Mouse (Mus musculus) neural tube, embryonic 13.5 days (tissue): ENCODE measurements around the gene Zfp36l1. TPM values are rescaled to one million over a fixed set of nuclear protein-coding genes. Genes with fewer than 3 reads are reported as not detected.

Experiments
- ATAC-seq: fragments of 200-750 bp; cut with Nextera tagmentation; 2 replicates; pipeline ENCODE4 v1.8.0; 2017; ENCODE audit warnings: low read depth, mild to moderate bottlenecking, moderate TSS enrichment, moderate library complexity
- H3K27ac ChIP-seq: fragments of 300-500 bp; sonication (generic); replicated peaks from 2 replicates; pipeline ENCODE4 v1.5.1; 2015; ENCODE audit warnings: moderate library complexity, mild to moderate bottlenecking, inconsistent platforms
- H3K27me3 ChIP-seq: fragments of 300-500 bp; sonication (generic); 2 replicates; pipeline ENCODE4 v1.6.1; 2015; ENCODE audit warnings: mild to moderate bottlenecking, inconsistent platforms
- H3K36me3 ChIP-seq: fragments of 300-500 bp; sonication (generic); 2 replicates; pipeline ENCODE4 v1.6.1; 2015; ENCODE audit warnings: mild to moderate bottlenecking, inconsistent platforms
- H3K4me1 ChIP-seq: fragments of 300-500 bp; sonication (generic); replicated peaks from 2 replicates; pipeline ENCODE4 v1.6.1; 2015; ENCODE audit warnings: inconsistent platforms
- H3K4me2 ChIP-seq: fragments of 300-500 bp; sonication (generic); 2 replicates; pipeline ENCODE4 v1.6.1; 2015; ENCODE audit warnings: inconsistent platforms, mild to moderate bottlenecking, moderate library complexity
- H3K4me3 ChIP-seq: fragments of 300-500 bp; sonication (generic); 2 replicates; pipeline ENCODE4 v1.5.1; 2015; ENCODE audit warnings: mild to moderate bottlenecking, inconsistent platforms
- H3K9ac ChIP-seq: fragments of 300-500 bp; sonication (generic); 2 replicates; pipeline ENCODE4 v1.6.1; 2015; ENCODE audit warnings: moderate library complexity, mild to moderate bottlenecking, inconsistent platforms
- H3K9me3 ChIP-seq: fragments of 300-500 bp; sonication (generic); 2 replicates; pipeline ENCODE4 v1.6.1; 2016; ENCODE audit warnings: inconsistent platforms
- WGBS: fragments of 180-500 bp; shearing (Covaris S2); methylation state at CpG from one replicate; pipeline ENCODE4 v1.1.7; 2015; 5-methylcytosine and 5-hydroxymethylcytosine counted together
- polyA plus RNA-seq: library from polyadenylated mRNA; unstranded; fragments of >200 nt; fragmentation: Nextera tagmentation; extraction: Ambion mirVana; gene quantifications from 2 replicates; pipeline ENCODE4 v1.2.1, GENCODE M21; 2015

Zfp36l1 gene
- 49.6 and 57.4 TPM in 2 replicates for polyA plus RNA-seq

DNA sequence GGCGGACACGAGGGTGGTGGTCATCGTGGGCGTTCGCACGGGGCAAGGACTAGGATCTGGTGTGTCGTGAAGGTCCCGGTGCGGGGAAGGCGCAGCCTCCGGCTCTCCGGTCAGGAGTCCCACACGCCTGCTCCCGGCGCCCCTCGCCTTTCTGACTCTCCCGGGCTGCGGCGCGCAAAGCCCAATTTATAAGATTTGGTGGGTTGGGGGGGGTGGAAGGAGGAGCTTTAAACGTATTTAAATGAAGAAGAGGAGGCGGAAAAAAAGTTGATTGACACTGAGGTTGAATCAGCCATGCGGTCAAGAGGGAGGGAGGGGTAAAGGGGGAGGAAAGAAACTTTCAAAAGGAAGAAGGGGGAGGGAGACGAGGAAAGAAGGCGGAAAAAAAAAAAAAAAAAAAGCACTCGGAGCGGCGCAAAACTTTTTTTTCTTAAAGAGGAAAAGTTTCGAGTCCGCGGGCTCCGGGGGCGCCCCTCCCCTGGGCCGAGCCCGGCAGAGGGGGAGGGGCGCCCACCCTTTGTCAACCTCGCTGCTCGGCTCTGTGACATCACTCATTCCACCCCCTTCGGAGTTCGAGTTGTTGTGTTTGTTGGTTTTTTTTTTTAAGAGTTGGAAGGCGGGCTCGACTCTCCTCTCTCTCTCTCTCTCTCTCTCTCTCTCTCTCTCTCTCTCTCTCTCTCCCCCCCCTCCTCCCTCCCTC is at the start of gene Zfp36l1:
TSS of gene Zfp36l1 (minus strand) at position 162 of the 700 bp plus-strand sequence.
- peak within 1 kb of the TSS; percentile 94 for H3K27ac ChIP-seq
- ATAC-seq: peak; percentile 9; the same call in 1 of the 2 replicates
- H3K9ac ChIP-seq: peak within 1 kb of the TSS; percentile 88
- H3K27me3 ChIP-seq: peaks cover 40% of the 10 kb centered on the region
- H3K36me3 ChIP-seq: no peaks in the 10 kb centered on the region
- peak within 1 kb of the TSS; percentile 70 for H3K4me3 ChIP-seq
- H3K4me1 ChIP-seq: peaks cover 61% of the 10 kb centered on the region
- 2% methylated on average over 40 of the region's 42 CpGs for WGBS
- peak within 1 kb of the TSS; percentile 93 for H3K4me2 ChIP-seq
- H3K9me3 ChIP-seq: no peaks in the 10 kb centered on the region

DNA sequence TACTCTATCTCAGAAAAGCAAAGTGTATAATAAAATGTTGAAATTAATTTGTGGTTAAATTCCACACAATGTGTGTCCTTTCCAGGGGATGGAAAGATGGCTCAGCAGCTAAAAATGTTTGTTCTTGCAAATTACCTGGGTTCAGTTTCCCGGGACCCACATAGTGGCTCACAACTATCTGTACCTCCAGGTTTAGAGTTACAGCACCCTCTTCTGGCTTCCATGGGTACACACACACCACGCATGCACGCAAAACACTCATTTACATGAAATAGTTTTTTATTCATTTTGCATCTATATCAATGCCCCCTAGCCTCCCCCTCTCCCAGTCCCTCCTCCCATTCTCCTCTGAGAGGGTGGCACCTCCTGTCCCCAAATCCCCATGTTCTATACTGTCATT is 49.6 kb upstream of the Zfp36l1 start:
- no peaks in the 10 kb centered on the region for H3K9me3 ChIP-seq
- H3K4me3 ChIP-seq: no peak overlapping the region
- H3K9ac ChIP-seq: no peak overlapping the region
- H3K4me1 ChIP-seq: peaks cover 13% of the 10 kb centered on the region
- 78% methylated on average over 3 of the region's 3 CpGs for WGBS
- H3K4me2 ChIP-seq: no peak overlapping the region
- no peak for ATAC-seq
- H3K27me3 ChIP-seq: no peaks in the 10 kb centered on the region
- no peaks in the 10 kb centered on the region for H3K36me3 ChIP-seq
- no peak overlapping the region for H3K27ac ChIP-seq

- no peak for ATAC-seq
- WGBS: 12% methylated on average over 5 of the region's 5 CpGs
- no peaks in the 10 kb centered on the region for H3K27me3 ChIP-seq
- no peak overlapping the region for H3K4me3 ChIP-seq
- H3K4me1 ChIP-seq: no peaks in the 10 kb centered on the region
- H3K4me2 ChIP-seq: no peak overlapping the region
- no peaks in the 10 kb centered on the region for H3K9me3 ChIP-seq
- no peaks in the 10 kb centered on the region for H3K36me3 ChIP-seq
- H3K27ac ChIP-seq: no peak overlapping the region
- no peak overlapping the region for H3K9ac ChIP-seq
Measured at GRCm38 (mm10) chr12:80157675-80158074, 44.9 kb upstream of the Zfp36l1 start.

GRCm38 (mm10) chr12:80153687-80154326 is 41.0 kb upstream of the Zfp36l1 start:
- H3K9me3 ChIP-seq: 0 out of 2 replicates have a peak, but pooled peaks cover 6% of the 10 kb centered on the region
- H3K27me3 ChIP-seq: no peaks in the 10 kb centered on the region
- H3K4me3 ChIP-seq: no peak overlapping the region
- ATAC-seq: no peak
- WGBS: 45% methylated on average over 10 of the region's 10 CpGs
- no peak overlapping the region for H3K9ac ChIP-seq
- no peak overlapping the region for H3K4me2 ChIP-seq
- no peak overlapping the region for H3K27ac ChIP-seq
- no peaks in the 10 kb centered on the region for H3K36me3 ChIP-seq
- no peaks in the 10 kb centered on the region for H3K4me1 ChIP-seq

- no peak for ATAC-seq
- no peaks in the 10 kb centered on the region for H3K4me1 ChIP-seq
- H3K9ac ChIP-seq: no peak overlapping the region
- 79% methylated on average over 6 of the region's 6 CpGs for WGBS
- no peaks in the 10 kb centered on the region for H3K27me3 ChIP-seq
- no peak overlapping the region for H3K4me2 ChIP-seq
- H3K4me3 ChIP-seq: no peak overlapping the region
- 0 out of 2 replicates have a peak, but pooled peaks cover 6% of the 10 kb centered on the region for H3K9me3 ChIP-seq
- H3K27ac ChIP-seq: no peak overlapping the region
- H3K36me3 ChIP-seq: no peaks in the 10 kb centered on the region
Measured at GRCm38 (mm10) chr12:80153078-80153477, 40.3 kb upstream of the Zfp36l1 start.

- Histone ChIP-seq H3K4me3 (no peak overlapping the region), H3K9ac (no peak overlapping the region), H3K36me3 (no peaks in the 10 kb centered on the region), H3K4me1 (peaks cover 3% of the 10 kb centered on the region; the same call in 1 of the 2 replicates), H3K9me3 (0 out of 2 replicates have a peak, but pooled peaks cover 6% of the 10 kb centered on the region), H3K27me3 (no peaks in the 10 kb centered on the region), H3K27ac (no peak overlapping the region), H3K4me2 (no peak overlapping the region)
- 94% methylated on average over 6 of the region's 6 CpGs for WGBS
- no peak for ATAC-seq
Measured at GRCm38 (mm10) chr12:80151821-80152220, 39.0 kb upstream of the Zfp36l1 start.

DNA sequence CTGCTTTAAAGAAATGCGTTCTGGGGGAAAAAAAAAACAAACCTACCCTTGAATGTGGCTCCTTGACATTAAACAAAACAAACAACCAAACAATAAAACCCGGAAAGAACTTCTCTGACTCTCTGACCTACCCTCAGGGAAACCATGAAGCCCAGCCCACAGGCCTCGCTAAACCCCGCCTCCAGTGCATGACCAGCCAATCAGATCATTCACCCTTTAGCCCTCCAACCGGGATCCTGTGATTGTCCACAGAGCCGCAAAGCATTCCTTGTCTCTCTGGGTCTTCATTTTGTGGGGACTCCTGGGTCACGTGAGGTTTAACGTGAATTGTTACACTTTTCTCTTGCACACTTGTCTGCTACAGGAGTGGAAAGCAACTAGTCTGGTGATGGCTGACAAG is 37.8 kb upstream of the Zfp36l1 start:
- H3K27ac ChIP-seq: no peak overlapping the region
- no peak for ATAC-seq
- H3K4me1 ChIP-seq: peaks cover 12% of the 10 kb centered on the region
- 24% methylated on average over 8 of the region's 8 CpGs for WGBS
- H3K27me3 ChIP-seq: no peaks in the 10 kb centered on the region
- H3K9ac ChIP-seq: no peak overlapping the region
- H3K9me3 ChIP-seq: 0 out of 2 replicates have a peak, but pooled peaks cover 6% of the 10 kb centered on the region
- no peak overlapping the region for H3K4me3 ChIP-seq
- no peak overlapping the region for H3K4me2 ChIP-seq
- H3K36me3 ChIP-seq: no peaks in the 10 kb centered on the region

- Histone ChIP-seq H3K4me2 (no peak overlapping the region), H3K27ac (no peak overlapping the region), H3K9me3 (0 out of 2 replicates have a peak, but pooled peaks cover 6% of the 10 kb centered on the region), H3K27me3 (no peaks in the 10 kb centered on the region), H3K36me3 (no peaks in the 10 kb centered on the region), H3K4me1 (peaks cover 12% of the 10 kb centered on the region), H3K9ac (no peak overlapping the region), H3K4me3 (no peak overlapping the region)
- 88% methylated on average over 11 of the region's 11 CpGs for WGBS
- ATAC-seq: 0 out of 2 replicates have a peak, but pooled peaks have one; percentile 20
Measured at GRCm38 (mm10) chr12:80147563-80148214, 34.9 kb upstream of the Zfp36l1 start.

DNA sequence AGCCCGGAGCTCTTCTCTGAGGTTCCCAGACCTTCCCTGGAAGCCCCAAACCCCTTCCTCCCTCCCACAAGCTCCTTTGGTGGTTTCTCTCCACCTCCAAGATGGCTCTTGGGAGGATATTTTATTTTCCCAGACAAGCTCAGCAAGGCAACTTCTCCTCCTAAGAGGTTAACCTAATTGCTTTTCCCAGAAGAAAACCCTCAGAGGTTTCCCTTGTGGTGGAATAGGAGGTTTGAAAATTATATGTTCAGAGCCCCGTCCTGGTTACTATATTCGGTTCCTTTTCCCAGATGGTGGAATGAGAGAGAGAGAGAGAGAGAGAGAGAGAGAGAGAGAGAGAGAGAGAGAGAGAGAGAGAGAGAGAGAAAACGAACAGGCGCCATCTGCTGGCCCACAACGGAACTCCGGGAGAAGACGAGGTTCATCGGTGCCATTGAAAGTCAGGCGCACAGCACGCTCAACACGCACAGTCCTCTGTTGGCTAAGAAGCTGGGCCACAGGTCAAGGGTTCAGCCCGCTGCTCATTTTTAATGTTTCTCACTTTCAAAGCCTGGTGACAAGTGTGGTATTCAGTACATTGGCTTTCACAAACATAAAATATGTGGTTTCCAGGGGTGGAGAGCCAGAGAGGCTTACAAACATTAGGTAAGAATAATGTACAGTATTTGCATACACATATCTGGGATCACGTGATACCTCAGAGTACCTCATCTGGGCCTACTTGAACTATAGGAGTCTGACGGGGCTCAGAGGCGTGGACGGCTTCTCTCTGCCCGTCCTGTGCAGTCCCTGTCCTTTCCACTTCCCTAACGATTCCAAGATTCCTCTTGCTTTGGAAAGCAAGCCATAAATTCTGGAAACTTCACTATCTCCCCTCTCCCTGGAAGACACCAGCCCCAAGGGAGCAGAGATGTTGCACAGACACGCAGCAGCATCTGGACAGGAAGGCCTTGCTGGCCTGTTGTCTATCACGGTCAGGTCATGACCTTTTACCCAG is 33.7 kb upstream of the Zfp36l1 start:
- H3K27ac ChIP-seq: no peak overlapping the region
- no peaks in the 10 kb centered on the region for H3K36me3 ChIP-seq
- no peak overlapping the region for H3K4me2 ChIP-seq
- no peak overlapping the region for H3K4me3 ChIP-seq
- 31% methylated on average over 21 of the region's 21 CpGs for WGBS
- no peak overlapping the region for H3K9ac ChIP-seq
- ATAC-seq: 0 out of 2 replicates have a peak, but pooled peaks have one; percentile 36
- peaks cover 12% of the 10 kb centered on the region for H3K4me1 ChIP-seq
- no peaks in the 10 kb centered on the region for H3K9me3 ChIP-seq
- no peaks in the 10 kb centered on the region for H3K27me3 ChIP-seq

DNA sequence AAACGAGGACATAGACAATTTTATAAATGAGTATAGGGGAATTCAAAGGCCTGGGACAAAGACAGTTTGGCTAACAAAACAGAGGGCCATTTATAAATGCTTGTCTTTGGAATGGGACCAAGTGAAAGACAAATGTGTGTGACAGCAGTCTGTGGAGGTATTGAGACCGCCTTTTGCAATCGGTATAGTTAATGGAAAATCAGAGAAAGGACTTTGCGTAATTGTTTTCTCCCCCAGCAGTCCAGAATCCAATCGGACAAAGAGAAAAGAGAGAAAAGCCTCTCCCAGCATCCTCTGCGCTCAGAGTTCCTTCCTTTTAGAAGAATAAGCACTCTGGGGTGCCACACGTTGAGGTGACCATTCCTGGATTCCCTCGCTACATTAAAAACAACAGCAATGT is 32.6 kb upstream of the Zfp36l1 start:
- no peak for ATAC-seq
- H3K4me2 ChIP-seq: no peak overlapping the region
- no peak overlapping the region for H3K9ac ChIP-seq
- H3K4me1 ChIP-seq: peaks cover 12% of the 10 kb centered on the region
- H3K36me3 ChIP-seq: no peaks in the 10 kb centered on the region
- no peaks in the 10 kb centered on the region for H3K9me3 ChIP-seq
- no peak overlapping the region for H3K27ac ChIP-seq
- no peak overlapping the region for H3K4me3 ChIP-seq
- WGBS: 17% methylated on average over 8 of the region's 8 CpGs
- no peaks in the 10 kb centered on the region for H3K27me3 ChIP-seq

- H3K36me3 ChIP-seq: no peaks in the 10 kb centered on the region
- H3K27ac ChIP-seq: no peak overlapping the region
- no peak overlapping the region for H3K4me3 ChIP-seq
- H3K9ac ChIP-seq: no peak overlapping the region
- H3K9me3 ChIP-seq: no peaks in the 10 kb centered on the region
- WGBS: 63% methylated on average over 3 of the region's 3 CpGs
- H3K27me3 ChIP-seq: no peaks in the 10 kb centered on the region
- ATAC-seq: no peak
- peaks cover 12% of the 10 kb centered on the region for H3K4me1 ChIP-seq
- no peak overlapping the region for H3K4me2 ChIP-seq
Measured at GRCm38 (mm10) chr12:80144846-80145245, 32.0 kb upstream of the Zfp36l1 start.
